Mouse (Mus musculus) megakaryocyte, embryonic 14.5 days (primary cell): ENCODE measurements around the gene Syvn1.

Source experiments
- FLI1 ChIP-seq: IDR thresholded peaks from 2 replicates; pipeline ENCODE4 v1.6.1; 2012; ENCODE audit warnings: low read length, inconsistent platforms, mixed read lengths
- GATA1 ChIP-seq: IDR thresholded peaks from 3 replicates; pipeline ENCODE4 v1.6.1; 2012; ENCODE audit warnings: mixed read lengths, low read length, inconsistent platforms, borderline replicate concordance

DNA sequence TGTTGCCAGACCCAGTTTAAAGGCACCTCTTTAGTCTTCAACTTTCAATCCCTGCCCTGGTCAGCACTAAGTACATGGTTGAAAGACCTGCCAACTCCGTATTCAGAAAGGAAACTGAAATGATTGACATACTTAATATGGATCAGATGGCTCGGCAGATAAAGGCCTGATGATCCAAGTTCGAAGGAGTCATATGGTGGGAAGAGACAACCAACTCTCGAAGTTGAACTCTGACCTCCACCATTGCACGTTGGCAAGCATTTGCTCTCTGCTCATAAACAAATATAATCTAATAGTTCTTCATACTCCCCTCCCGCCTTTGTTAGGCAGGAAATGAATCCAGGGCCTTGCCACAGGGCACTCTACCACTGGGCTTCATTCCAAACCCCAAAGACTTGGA is 17.4 kb upstream of the Syvn1 start:
- no peak for TF ChIP-seq FLI1
- no peak for TF ChIP-seq GATA1
